Mouse (Mus musculus): Measurements from ENCODE around the gene Iqcn. TPM values are rescaled to one million over a fixed set of nuclear protein-coding genes. Genes with fewer than 3 reads are reported as not detected.
A peak's percentile ranks its signal among the peaks of the same experiment; 100 is the strongest.

Iqcn gene
- total RNA-seq, 2 experiments from 2014 or later, result not detected

GRCm38 (mm10) chr8:70726721-70727120 lies 23.5 kb downstream of the Iqcn start:
- DNase-seq (ENCODE audit: low spot score), result no peak

- DNase-seq (ENCODE audit: low spot score), result no peak
Observed at GRCm38 (mm10) chr8:70729808-70730475, 26.7 kb downstream of the Iqcn start.

- DNase-seq (ENCODE audit: low spot score), result no peak
Observed at GRCm38 (mm10) chr8:70730956-70731355, 27.7 kb downstream of the Iqcn start.

GRCm38 (mm10) chr8:70737705-70738104 lies 34.4 kb downstream of the Iqcn start:
- DNase-seq (ENCODE audit: low spot score), result no peak

- DNase-seq (ENCODE audit: low spot score), result no peak
Observed at GRCm38 (mm10) chr8:70738211-70738610, 35.0 kb downstream of the Iqcn start.

- no peak for DNase-seq (ENCODE audit: low spot score)
Observed at GRCm38 (mm10) chr8:70741661-70742060, 38.4 kb downstream of the Iqcn start.

GRCm38 (mm10) chr8:70742176-70742575 lies 38.9 kb downstream of the Iqcn start:
- no peak for DNase-seq (ENCODE audit: low spot score)

- DNase-seq (ENCODE audit: low spot score), result no peak
Observed at GRCm38 (mm10) chr8:70742981-70743655, 39.9 kb downstream of the Iqcn start.

GRCm38 (mm10) chr8:70743656-70744590 lies 40.7 kb downstream of the Iqcn start:
- peak; percentile 84 for DNase-seq (ENCODE audit: low spot score)

- no peak for DNase-seq (ENCODE audit: low spot score)
Observed at GRCm38 (mm10) chr8:70744806-70745205, 41.5 kb downstream of the Iqcn start.

- no peak for DNase-seq (ENCODE audit: low spot score)
Observed at GRCm38 (mm10) chr8:70745691-70746220, 42.5 kb downstream of the Iqcn start.

- no peak for DNase-seq (ENCODE audit: low spot score)
Observed at GRCm38 (mm10) chr8:70746676-70747075, 43.4 kb downstream of the Iqcn start.

GRCm38 (mm10) chr8:70747211-70747890 lies 44.1 kb downstream of the Iqcn start:
- DNase-seq (ENCODE audit: low spot score), result no peak

GRCm38 (mm10) chr8:70748246-70749096 lies 45.2 kb downstream of the Iqcn start:
- DNase-seq (ENCODE audit: low spot score), result no peak

GRCm38 (mm10) chr8:70749097-70749674 lies 45.9 kb downstream of the Iqcn start:
- DNase-seq (ENCODE audit: low spot score), result no peak

- no peak for DNase-seq (ENCODE audit: low spot score)
Observed at GRCm38 (mm10) chr8:70750128-70750680, 46.9 kb downstream of the Iqcn start.

GRCm38 (mm10) chr8:70752000-70752764 lies 48.9 kb downstream of the Iqcn start:
- DNase-seq (ENCODE audit: low spot score), result peak; percentile 87

GRCm38 (mm10) chr8:70753151-70753550 lies 49.9 kb downstream of the Iqcn start:
- DNase-seq (ENCODE audit: low spot score), result peak; percentile 95
